Mouse (Mus musculus) CH12.LX (cell line): ENCODE measurements around the gene Slc26a9. TPM values are rescaled to one million over a fixed set of nuclear protein-coding genes. Genes with fewer than 3 reads are reported as not detected.

ENCODE experiments used
- DNase-seq: peaks from one replicate; pipeline ENCODE4 v3.0.0-alpha.2; 2013; ENCODE audit errors: extremely low read depth
- H3K27ac ChIP-seq: 2 replicates; pipeline ENCODE4 v1.5.1; 2012; ENCODE audit warnings: low read depth, mild to moderate bottlenecking, control low read depth, moderate library complexity; ENCODE audit not compliant: insufficient read depth
- H3K27me3 ChIP-seq: replicated peaks from 2 replicates; pipeline ENCODE3; 2012; ENCODE audit warnings: inconsistent platforms
- H3K36me3 ChIP-seq, 2 experiments: replicated peaks in 1 of 2; 2 replicates each; pipeline versions ENCODE3 to v1.6.1; 2012; ENCODE audit warnings: inconsistent platforms in 1 of 2, low read length in 1 of 2, mild to moderate bottlenecking in 1 of 2, mixed read lengths in 1 of 2, moderate library complexity in 1 of 2; ENCODE audit not compliant: control insufficient read depth in 1 of 2, insufficient read depth in 1 of 2
- H3K4me1 ChIP-seq, 2 experiments: 2 replicates each; pipeline ENCODE4 v1.6.1; 2012; ENCODE audit warnings: inconsistent platforms in 1 of 2, moderate library complexity in 1 of 2; ENCODE audit not compliant: insufficient read depth in 2 of 2, control insufficient read depth in 1 of 2
- H3K4me2 ChIP-seq: 2 replicates; pipeline ENCODE4 v1.6.1; 2012; ENCODE audit warnings: low read depth, mild to moderate bottlenecking, control low read depth; ENCODE audit not compliant: poor library complexity, insufficient read depth, severe bottlenecking
- H3K4me3 ChIP-seq, 3 experiments: fragments of 150-350 bp in 1 of 3; sonication (generic) in 1 of 3; replicated peaks in 1 of 3; 2 replicates each; pipeline versions ENCODE3 to v1.5.1; 2011 to 2012; ENCODE audit warnings: low read depth in 2 of 3, low read length in 2 of 3, mild to moderate bottlenecking in 2 of 3, moderate library complexity in 2 of 3, control low read depth in 1 of 3, improper control_type of control experiment in 1 of 3, inconsistent platforms in 1 of 3, mixed read lengths in 1 of 3; ENCODE audit not compliant: poor library complexity in 1 of 3
- H3K79me2 ChIP-seq: replicated peaks from 2 replicates; pipeline ENCODE4 v1.6.1; 2012; ENCODE audit warnings: mild to moderate bottlenecking, moderate library complexity; ENCODE audit not compliant: control insufficient read depth, poor library complexity, insufficient read depth, severe bottlenecking; ENCODE audit errors: extremely low read depth
- H3K9ac ChIP-seq: 2 replicates; pipeline ENCODE4 v1.6.1; 2012; ENCODE audit warnings: low read depth, mild to moderate bottlenecking, control low read depth, moderate library complexity; ENCODE audit not compliant: insufficient read depth
- H3K9me3 ChIP-seq: replicated peaks from 2 replicates; pipeline ENCODE3; 2012; ENCODE audit warnings: low read length, inconsistent platforms, mixed read lengths
- CHD1 ChIP-seq: IDR thresholded peaks from 2 replicates; pipeline ENCODE4 v1.6.1; 2012; ENCODE audit warnings: low read depth, low read length, improper control_type of control experiment, inconsistent platforms
- CHD2 ChIP-seq: IDR thresholded peaks from 2 replicates; pipeline ENCODE4 v1.6.1; 2011; ENCODE audit warnings: low read length, improper control_type of control experiment
- CTCF ChIP-seq, 2 experiments: IDR thresholded peaks in 1 of 2; conservative IDR thresholded peaks in 1 of 2; 2 replicates each; pipeline ENCODE4 v1.5.1; 2011 to 2012; ENCODE audit warnings: low read depth in 2 of 2, low read length in 2 of 2, improper control_type of control experiment in 1 of 2, inconsistent platforms in 1 of 2, mild to moderate bottlenecking in 1 of 2, moderate library complexity in 1 of 2
- E2F4 ChIP-seq: IDR thresholded peaks from 2 replicates; pipeline ENCODE4 v1.6.1; 2011; ENCODE audit warnings: low read depth, low read length, improper control_type of control experiment; ENCODE audit not compliant: insufficient replicate concordance
- EP300 ChIP-seq: IDR thresholded peaks from 2 replicates; pipeline ENCODE4 v1.6.1; 2011; ENCODE audit warnings: low read length, improper control_type of control experiment
- ETS1 ChIP-seq: conservative IDR thresholded peaks from 2 replicates; pipeline ENCODE4 v1.6.1; 2012; ENCODE audit warnings: low read depth, mild to moderate bottlenecking, inconsistent platforms, low read length, improper control_type of control experiment, moderate library complexity
- HCFC1 ChIP-seq: IDR thresholded peaks from 2 replicates; pipeline ENCODE4 v1.6.1; 2012; ENCODE audit warnings: low read depth, mild to moderate bottlenecking, inconsistent platforms, low read length, improper control_type of control experiment
- IRF4 ChIP-seq: IDR thresholded peaks from 2 replicates; pipeline ENCODE4 v1.6.1; 2014; ENCODE audit warnings: low read depth, mild to moderate bottlenecking, inconsistent platforms, low read length, improper control_type of control experiment
- JUN ChIP-seq: IDR thresholded peaks from 2 replicates; pipeline ENCODE4 v1.6.1; 2011; ENCODE audit warnings: low read depth, mild to moderate bottlenecking, low read length, improper control_type of control experiment, moderate library complexity; ENCODE audit not compliant: insufficient read depth
- JUND ChIP-seq: conservative IDR thresholded peaks from 2 replicates; pipeline ENCODE4 v1.6.1; 2011; ENCODE audit warnings: low read depth, low read length, improper control_type of control experiment
- KAT2A ChIP-seq: IDR thresholded peaks from 2 replicates; pipeline ENCODE4 v1.6.1; 2012; ENCODE audit warnings: low read length, improper control_type of control experiment, inconsistent platforms; ENCODE audit not compliant: insufficient replicate concordance
- MAFK ChIP-seq: IDR thresholded peaks from 2 replicates; pipeline ENCODE4 v1.6.1; 2011; ENCODE audit warnings: low read length, improper control_type of control experiment; ENCODE audit not compliant: insufficient replicate concordance
- MAX ChIP-seq: IDR thresholded peaks from 2 replicates; pipeline ENCODE4 v1.6.1; 2011; ENCODE audit warnings: low read length, improper control_type of control experiment
- MAZ ChIP-seq: IDR thresholded peaks from 2 replicates; pipeline ENCODE4 v1.6.1; 2012; ENCODE audit warnings: low read depth, mild to moderate bottlenecking, inconsistent platforms, low read length, improper control_type of control experiment, moderate library complexity
- MEF2A ChIP-seq: IDR thresholded peaks from 2 replicates; pipeline ENCODE4 v1.6.1; 2014; ENCODE audit warnings: low read depth, mild to moderate bottlenecking, inconsistent platforms, low read length, improper control_type of control experiment, borderline replicate concordance
- NRF1 ChIP-seq: IDR thresholded peaks from 2 replicates; pipeline ENCODE4 v1.6.1; 2014; ENCODE audit warnings: low read depth, mild to moderate bottlenecking, inconsistent platforms, low read length, improper control_type of control experiment, moderate library complexity
- POLR2A ChIP-seq: IDR thresholded peaks from 2 replicates; pipeline ENCODE4 v1.6.1; 2011; ENCODE audit warnings: low read depth, mild to moderate bottlenecking, improper control_type of control experiment, low read length
- SIN3A ChIP-seq: IDR thresholded peaks from 2 replicates; pipeline ENCODE4 v1.6.1; 2012; ENCODE audit warnings: low read length, improper control_type of control experiment, inconsistent platforms
- SMC3 ChIP-seq: IDR thresholded peaks from 2 replicates; pipeline ENCODE4 v1.6.1; 2011; ENCODE audit warnings: low read depth, low read length, improper control_type of control experiment
- TCF12 ChIP-seq: IDR thresholded peaks from 2 replicates; pipeline ENCODE4 v1.6.1; 2014; ENCODE audit warnings: low read depth, mild to moderate bottlenecking, inconsistent platforms, low read length, improper control_type of control experiment
- USF1 ChIP-seq: IDR thresholded peaks from 2 replicates; pipeline ENCODE4 v1.6.1; 2014; ENCODE audit warnings: low read depth, mild to moderate bottlenecking, inconsistent platforms, low read length, improper control_type of control experiment
- USF2 ChIP-seq: conservative IDR thresholded peaks from 2 replicates; pipeline ENCODE4 v1.6.1; 2011; ENCODE audit warnings: low read depth, low read length, improper control_type of control experiment
- ZC3H11A ChIP-seq: IDR thresholded peaks from 2 replicates; pipeline ENCODE4 v1.6.1; 2012; ENCODE audit warnings: low read depth, mild to moderate bottlenecking, inconsistent platforms, low read length, improper control_type of control experiment
- ZMIZ1 ChIP-seq: IDR thresholded peaks from 2 replicates; pipeline ENCODE4 v1.6.1; 2012; ENCODE audit warnings: low read depth, mild to moderate bottlenecking, inconsistent platforms, low read length, improper control_type of control experiment
- ZNF384 ChIP-seq: IDR thresholded peaks from 2 replicates; pipeline ENCODE4 v1.6.1; 2012; ENCODE audit warnings: low read depth, low read length, improper control_type of control experiment, inconsistent platforms
- dilution Hi-C: fragments of 300-500 bp; cut with MboI; formaldehyde crosslinking; loops from 2 replicates; pipeline ENCODE4 v1.14.3; 2020; ENCODE audit warnings: low sequenced_read_pairs; ENCODE audit not compliant: extremely low pct_unique_long_range_greater_than_20kb, extremely low pct_ligation_motif_present
- in situ Hi-C: fragments of 300-500 bp; cut with MboI; formaldehyde crosslinking; loops from 3 replicates; pipeline ENCODE4 v1.14.3; 2019; ENCODE audit warnings: low sequenced_read_pairs, low pct_ligation_motif_present, low pct_unique_long_range_greater_than_20kb, mixed read lengths
- polyA plus RNA-seq: library from polyadenylated mRNA; unstranded; fragments of >175 nt; gene quantifications from 2 replicates; pipeline ENCODE4 v1.2.1, GENCODE M21; 2012; ENCODE audit warnings: low read depth; ENCODE audit not compliant: insufficient read length
- total RNA-seq, 2 experiments: library from RNA; depleted of rRNA; stranded (reverse); fragments of 300-350 nt in 1 of 2; fragments of >200 nt in 1 of 2; gene quantifications; 2 replicates each; pipeline ENCODE4 v1.2.3; 2012 to 2014

Gene Slc26a9
- total and polyA plus RNA-seq, 3 experiments = 0.31 TPM; not detected in 2

- no peak for DNase-seq
- no peak for TF ChIP-seq MEF2A
- no peak for TF ChIP-seq ZC3H11A
- no peak for TF ChIP-seq JUN
- no peak for TF ChIP-seq CTCF (conservative IDR thresholded peaks at IDR 0.05 in 1 of 2, IDR thresholded peaks at IDR 0.05 in 1 of 2; ENCODE audit: low read depth in 2 of 2, low read length in 2 of 2)
- no peak for TF ChIP-seq CHD2
- TF ChIP-seq MAX = no peak
- no peak for TF ChIP-seq E2F4
- TF ChIP-seq TCF12 = no peak
- TF ChIP-seq NRF1 = no peak
- no peaks in the 10 kb centered on the region for H3K79me2 ChIP-seq
- H3K4me2 ChIP-seq = no peak overlapping the region
- H3K27me3 ChIP-seq = peaks cover 2% of the 10 kb centered on the region
- H3K4me3 ChIP-seq = no peak overlapping the region
- H3K27ac ChIP-seq = no peak overlapping the region
- H3K9ac ChIP-seq = no peak overlapping the region
- H3K36me3 ChIP-seq = no peaks in the 10 kb centered on the region
- no peaks in the 10 kb centered on the region for H3K9me3 ChIP-seq
- dilution Hi-C loops = no loop called here
- in situ Hi-C loops = loop anchor here (5.0 kb wide), 1 partner anchor 40 kb away; no protein-coding TSS in a partner anchor
- H3K4me1 ChIP-seq = peaks cover 17 to 61% of the 10 kb centered on the region in 2 experiments
Observed at GRCm38 (mm10) chr1:131757211-131757610, 13.4 kb downstream of the Slc26a9 start.

GRCm38 (mm10) chr1:131758796-131759195, 15.0 kb downstream of the Slc26a9 start:
- TF ChIP-seq SIN3A = no peak
- TF ChIP-seq CHD2 = no peak
- no peak for DNase-seq
- Histone ChIP-seq H3K4me2 (no peak overlapping the region), H3K4me3 (no peak overlapping the region), H3K79me2 (no peaks in the 10 kb centered on the region), H3K36me3 (no peaks in the 10 kb centered on the region), H3K27ac (no peak overlapping the region), H3K9ac (no peak overlapping the region), H3K4me1 (peaks cover 17 to 53% of the 10 kb centered on the region in 2 experiments), H3K9me3 (no peaks in the 10 kb centered on the region), H3K27me3 (no peaks in the 10 kb centered on the region)
- dilution Hi-C loops = no loop called here
- in situ Hi-C loops = loop anchor here (5.0 kb wide), 1 partner anchor 41 kb away; no protein-coding TSS in a partner anchor

- dilution Hi-C loops = no loop called here
- in situ Hi-C loops = loop anchor here (5.0 to 10.0 kb wide), 2 partner anchors 43 to 145 kb away; no protein-coding TSS in a partner anchor
- TF ChIP-seq TCF12 (no peak; the same call in 1 of the 2 replicates), USF1 (no peak), HCFC1 (no peak), JUND (no peak), CHD2 (no peak), EP300 (peak; percentile 47; the same call in 1 of the 2 replicates), POLR2A (peak; percentile 25; the same call in 1 of the 2 replicates), SIN3A (no peak), KAT2A (no peak), ZMIZ1 (no peak), ZNF384 (peak; percentile 38), MAFK (no peak), ETS1 (peak; percentile 76), MAZ (no peak), IRF4 (no peak), CHD1 (no peak), SMC3 (no peak), USF2 (no peak), CTCF (conservative IDR thresholded peaks at IDR 0.05 in 1 of 2, IDR thresholded peaks at IDR 0.05 in 1 of 2; ENCODE audit: low read depth in 2 of 2, low read length in 2 of 2) (no peak)
Observed at GRCm38 (mm10) chr1:131759667-131760427, 16.0 kb downstream of the Slc26a9 start.

More at GRCm38 (mm10) chr1:131759667-131760427, 16.0 kb downstream of the Slc26a9 start:
- Histone ChIP-seq H3K27me3 (no peaks in the 10 kb centered on the region), H3K79me2 (no peaks in the 10 kb centered on the region), H3K4me1 (peaks cover 16 to 48% of the 10 kb centered on the region in 2 experiments), H3K9ac (no peak overlapping the region), H3K4me3 (no peak overlapping the region), H3K27ac (no peak overlapping the region), H3K4me2 (peak overlapping the region; percentile 9; the same call in 1 of the 2 replicates), H3K9me3 (no peaks in the 10 kb centered on the region), H3K36me3 (no peaks in the 10 kb centered on the region)
- peak; percentile 83 for DNase-seq
